Mouse (Mus musculus): ENCODE measurements around the gene Prrt1.

Gene Prrt1

DNA sequence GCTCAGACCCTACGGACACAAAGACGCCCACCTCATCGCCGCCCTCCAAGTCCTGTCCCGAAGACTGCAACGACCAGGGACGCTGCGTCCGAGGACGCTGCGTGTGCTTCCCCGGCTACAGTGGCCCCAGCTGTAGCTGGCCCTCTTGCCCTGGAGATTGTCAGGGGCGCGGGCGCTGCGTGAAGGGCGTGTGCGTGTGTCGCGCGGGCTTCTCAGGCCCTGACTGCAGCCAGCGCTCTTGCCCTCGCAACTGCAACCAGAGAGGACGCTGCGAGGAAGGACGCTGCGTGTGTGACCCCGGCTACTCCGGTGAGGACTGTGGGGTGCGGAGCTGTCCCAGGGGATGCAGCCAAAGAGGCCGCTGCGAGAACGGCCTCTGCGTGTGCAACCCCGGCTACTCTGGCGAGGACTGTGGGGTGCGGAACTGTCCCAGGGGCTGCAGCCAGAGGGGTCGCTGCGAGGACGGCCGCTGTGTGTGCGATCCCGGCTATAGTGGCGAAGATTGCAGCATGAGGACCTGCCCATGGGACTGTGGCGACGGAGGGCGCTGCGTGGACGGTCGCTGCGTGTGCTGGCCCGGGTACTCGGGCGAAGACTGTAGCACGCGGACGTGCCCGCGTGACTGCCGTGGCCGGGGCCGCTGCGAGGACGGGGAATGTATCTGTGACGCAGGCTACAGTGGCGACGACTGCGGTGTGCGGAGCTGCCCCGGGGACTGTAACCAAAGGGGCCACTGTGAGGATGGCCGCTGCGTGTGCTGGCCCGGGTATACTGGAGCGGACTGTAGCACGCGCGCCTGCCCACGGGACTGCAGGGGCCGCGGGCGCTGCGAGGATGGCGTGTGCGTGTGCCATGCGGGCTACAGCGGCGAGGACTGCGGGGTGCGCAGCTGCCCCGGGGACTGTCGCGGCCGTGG, 42.1 kb downstream of the Prrt1 start:
- no peak for DNase-seq (ENCODE audit: low read depth, low spot score)

DNA sequence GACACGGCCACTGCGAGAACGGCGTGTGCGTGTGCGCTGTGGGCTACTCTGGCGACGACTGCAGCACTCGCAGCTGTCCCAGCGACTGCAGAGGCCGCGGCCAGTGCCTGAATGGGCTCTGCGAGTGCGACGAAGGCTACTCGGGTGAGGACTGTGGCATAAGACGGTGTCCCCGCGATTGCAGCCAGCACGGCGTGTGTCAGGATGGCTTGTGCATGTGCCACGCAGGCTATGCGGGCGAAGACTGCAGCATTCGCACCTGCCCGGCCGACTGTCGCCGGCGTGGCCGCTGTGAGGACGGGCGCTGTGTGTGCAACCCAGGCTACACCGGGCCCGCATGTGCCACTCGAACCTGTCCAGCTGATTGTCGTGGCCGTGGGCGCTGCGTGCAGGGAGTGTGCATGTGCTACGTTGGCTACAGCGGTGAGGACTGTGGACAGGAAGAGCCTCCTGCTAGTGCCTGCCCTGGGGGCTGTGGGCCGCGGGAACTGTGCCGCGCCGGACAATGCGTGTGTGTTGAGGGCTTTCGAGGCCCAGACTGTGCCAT, 43.0 kb downstream of the Prrt1 start:
- no peak for DNase-seq (ENCODE audit: low read depth, low spot score)

DNA sequence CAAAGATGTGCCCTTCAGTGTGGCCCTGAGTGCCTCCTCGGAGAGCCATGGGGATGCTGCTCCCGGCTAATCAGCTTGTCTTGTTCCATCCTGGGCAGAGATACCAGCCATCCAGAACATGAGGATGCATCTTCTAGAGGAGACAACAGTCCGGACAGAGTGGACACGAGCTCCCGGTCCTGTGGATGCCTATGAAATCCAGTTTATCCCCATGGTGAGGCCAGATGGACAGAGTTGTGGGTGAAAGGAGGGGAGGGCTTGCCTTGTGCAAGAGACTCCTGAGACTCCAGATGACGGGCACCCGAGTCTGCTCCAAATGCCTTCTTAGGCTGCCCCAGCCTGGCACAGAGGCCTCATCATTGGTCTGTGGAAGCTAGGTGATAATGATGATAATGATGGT, 43.8 kb downstream of the Prrt1 start:
- no peak for DNase-seq (ENCODE audit: low read depth, low spot score)

DNA sequence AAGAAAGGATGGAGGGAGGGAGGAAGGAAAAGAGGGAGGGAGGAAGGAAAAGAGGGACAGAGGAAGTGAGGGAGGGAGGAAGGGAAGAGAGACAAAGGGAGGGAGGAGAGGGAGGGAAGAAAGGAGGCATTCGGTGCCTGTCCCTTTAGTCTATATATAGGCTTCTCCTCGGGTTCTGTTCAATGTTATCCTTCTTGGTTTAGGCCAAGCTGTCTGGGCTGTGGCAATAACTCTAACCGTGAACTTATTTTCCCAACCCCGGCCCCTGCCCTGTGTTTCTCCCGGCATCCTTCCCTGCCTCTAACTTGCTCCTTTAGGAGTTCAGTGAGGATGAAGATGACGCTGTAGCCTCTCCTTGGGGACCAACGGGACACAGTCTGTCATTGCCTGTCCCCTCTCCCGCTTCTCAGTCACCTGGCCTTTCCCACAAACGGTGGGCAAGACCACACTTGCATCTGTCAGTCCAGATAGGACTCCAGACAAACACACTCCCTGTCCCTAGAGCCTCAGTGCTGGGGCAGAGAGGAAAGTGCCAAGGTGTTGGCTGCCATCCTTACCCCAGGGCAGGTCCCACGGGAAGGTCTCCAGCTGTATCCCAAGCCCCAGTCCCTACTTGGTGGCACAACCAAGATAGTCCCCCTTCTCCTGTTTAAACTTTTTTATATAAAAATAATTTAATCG, 45.3 kb downstream of the Prrt1 start:
- no peak for DNase-seq (ENCODE audit: low read depth, low spot score)

DNA sequence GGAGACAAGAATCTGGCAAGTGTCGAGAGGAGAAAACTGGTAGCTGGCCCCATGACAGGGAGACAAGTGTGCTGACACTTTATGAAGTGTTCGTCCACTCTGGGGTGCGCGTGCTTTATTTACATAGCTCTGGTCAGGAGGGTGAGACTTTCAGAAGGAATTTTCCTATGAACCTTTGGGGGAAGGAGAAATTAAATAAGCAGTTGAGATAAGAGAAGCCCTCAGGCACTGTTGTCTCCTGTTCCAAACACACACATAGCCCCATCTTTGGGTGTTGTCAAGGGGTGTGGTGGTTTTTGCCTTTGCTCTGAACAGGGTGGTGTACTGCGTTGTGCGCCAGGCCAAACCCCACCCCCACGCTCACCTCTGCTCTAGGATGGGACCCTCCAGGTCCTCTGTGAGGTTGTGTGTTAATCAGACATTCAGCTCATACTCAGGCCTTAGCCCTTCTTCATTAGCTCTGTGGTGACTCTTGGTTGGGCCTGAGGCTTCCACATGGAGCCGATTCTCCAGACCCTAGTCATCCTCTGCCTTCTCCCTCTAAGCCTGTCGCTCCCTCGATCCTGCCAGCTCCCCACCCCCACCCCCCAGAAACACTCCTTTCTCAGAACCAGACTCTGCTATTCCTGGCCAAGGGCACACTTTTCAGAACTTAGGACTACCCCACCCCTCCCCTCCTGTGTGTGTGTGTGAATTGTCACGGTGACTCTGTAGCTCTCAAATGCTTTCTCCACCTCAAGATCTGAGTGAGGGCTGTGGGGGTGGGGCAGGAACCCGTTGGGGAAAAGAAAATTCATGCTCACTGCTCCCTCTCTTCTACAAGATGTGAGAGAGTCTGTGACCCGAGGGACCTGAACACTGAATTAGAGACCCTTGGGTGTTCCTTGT, 46.1 kb downstream of the Prrt1 start:
- DNase-seq (ENCODE audit: low read depth, low spot score), result no peak

DNA sequence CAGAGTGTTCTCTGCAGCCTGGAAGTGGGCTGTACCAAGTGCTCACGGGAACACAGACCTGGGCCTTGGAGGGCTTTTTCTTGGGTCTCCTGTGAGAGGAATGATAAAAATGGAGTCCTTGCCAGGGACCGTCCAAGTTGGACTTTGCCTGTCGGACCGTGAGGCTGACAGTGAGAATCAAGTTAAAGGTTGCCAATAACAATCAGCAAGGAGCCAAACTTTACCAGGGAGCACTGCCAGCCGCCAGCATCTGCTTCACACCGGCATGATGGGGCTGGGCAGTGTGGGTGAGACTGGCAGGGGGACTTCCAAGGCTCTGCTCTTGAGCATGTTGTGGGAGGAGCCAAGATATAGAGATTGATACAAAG, 46.7 kb downstream of the Prrt1 start:
- no peak for DNase-seq (ENCODE audit: low read depth, low spot score)

DNA sequence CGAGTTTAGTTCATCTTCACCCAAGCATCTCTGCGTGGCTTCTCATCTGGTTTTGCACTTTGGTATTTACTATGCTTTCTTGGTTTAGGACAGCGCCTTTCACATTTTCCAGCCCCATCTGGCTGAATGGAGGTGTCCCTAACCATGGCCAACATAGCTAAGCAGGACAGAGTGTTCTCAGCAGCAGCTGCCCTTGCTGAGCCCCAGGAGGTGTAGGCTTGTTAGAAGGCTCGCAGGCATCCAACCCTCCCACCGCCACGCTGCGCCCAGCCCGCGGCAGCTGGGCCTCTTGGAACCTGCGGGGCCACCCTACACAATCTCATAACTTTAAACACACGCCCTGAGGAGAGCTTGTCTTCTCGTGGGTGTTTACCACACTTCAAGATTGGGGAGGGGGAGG, 47.3 kb downstream of the Prrt1 start:
- DNase-seq (ENCODE audit: low read depth, low spot score), result no peak

DNA sequence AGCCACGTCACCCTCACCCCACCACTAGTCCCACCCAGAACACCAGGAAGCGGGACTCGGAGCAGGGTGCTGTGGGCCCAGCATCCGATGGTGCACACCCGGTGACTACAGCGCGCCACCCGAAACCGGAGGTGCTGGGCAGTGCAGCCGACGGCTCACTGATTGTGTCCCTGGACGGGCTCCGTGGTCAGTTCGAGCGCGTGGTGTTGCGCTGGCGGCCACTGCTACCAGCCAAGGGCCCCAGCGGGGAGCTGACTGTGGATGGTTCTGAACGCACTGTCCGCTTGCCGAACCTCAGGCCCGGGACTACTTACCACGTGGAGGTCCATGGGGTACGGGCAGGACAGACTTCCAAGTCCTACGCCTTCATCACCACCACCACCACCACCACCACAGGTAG, 50.9 kb downstream of the Prrt1 start:
- no peak for DNase-seq (ENCODE audit: low read depth, low spot score)

DNA sequence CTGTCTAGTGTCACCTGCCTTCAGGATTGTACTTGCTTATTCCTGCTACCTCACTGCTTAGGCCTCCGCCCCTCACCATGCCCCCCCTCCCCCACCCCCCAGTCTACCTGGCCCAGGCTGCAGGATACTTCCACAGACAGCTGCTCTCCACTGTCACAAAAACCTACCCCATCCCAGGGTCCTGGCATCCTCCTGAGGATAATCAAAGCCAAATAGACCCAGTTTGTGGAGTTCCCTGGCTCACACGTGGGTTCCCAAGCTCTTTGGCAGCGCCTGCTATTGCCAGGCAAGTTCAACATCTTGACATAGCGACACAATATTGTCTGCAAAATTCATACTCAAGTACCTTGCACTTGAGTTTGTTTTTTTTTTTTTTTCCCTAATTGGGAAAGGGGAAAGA, 51.3 kb downstream of the Prrt1 start:
- DNase-seq (ENCODE audit: low read depth, low spot score), result no peak

DNA sequence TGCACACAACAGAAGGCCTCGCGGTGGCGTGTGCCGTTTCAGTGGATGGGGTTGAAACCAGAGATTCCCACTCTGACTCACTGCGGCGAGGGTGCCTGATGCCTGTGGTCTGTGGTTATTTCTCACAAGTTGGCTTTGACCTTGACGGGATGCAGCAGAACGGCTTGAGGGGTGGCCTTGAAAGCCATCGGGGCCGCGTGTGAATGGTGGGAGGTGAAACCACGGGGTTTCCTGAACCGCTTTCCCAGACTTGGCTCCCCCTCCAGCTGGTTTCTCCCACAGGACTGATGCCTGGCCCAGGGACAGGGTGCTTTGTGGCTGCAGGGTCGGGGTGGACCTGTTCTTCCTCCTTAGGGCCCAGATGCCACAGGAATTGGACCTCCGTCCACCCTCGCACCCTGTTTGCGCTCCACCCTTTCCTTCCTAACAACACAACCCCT, 51.8 kb downstream of the Prrt1 start:
- DNase-seq (ENCODE audit: low read depth, low spot score), result no peak

DNA sequence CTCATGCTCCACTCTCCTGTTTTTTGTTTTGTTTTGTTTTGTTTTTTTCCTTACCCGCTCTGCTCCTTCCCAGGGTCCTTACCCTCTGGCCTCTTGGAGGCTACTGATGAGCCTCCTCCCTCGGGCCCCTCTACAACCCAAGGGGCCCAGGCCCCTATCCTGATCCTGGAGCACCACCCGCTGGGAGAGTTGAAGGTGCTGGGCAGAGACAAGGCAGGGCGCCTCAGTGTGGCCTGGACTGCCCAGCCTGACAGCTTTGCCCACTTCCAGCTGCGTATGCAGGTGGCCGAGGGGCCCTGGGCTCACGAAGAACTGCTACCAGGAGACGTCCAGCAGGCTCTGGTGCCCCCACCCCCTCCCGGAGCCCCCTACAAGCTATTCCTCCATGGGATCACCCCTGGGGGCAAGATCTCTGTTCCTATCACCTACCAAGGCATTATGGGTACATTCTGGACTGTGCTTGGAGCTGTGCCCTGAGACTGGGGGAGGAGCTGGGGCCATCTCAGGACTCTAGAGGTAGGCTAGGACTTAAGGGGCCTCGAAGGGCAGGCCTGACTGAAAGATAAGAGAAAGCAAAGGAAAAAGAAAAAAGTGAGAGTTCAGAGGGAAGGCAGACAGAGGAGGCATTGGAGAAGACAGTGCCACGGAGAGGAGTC, 52.7 kb downstream of the Prrt1 start:
- DNase-seq (ENCODE audit: low read depth, low spot score), result no peak
